Mouse (Mus musculus) layer of hippocampus, postnatal 14 days (tissue): ENCODE results near the gene Cstf3. TPM values are rescaled to one million over a fixed set of nuclear protein-coding genes. Genes with fewer than 3 reads are reported as not detected.
"Not testable (repeated sequence)": the region's sequence is repeated elsewhere in the genome, so short reads cannot be mapped to it uniquely, and the experiment has no call there.

Experiments
- DNase-seq, 2 experiments: peaks; one replicate each; pipeline ENCODE4 v3.0.0; 2021 to 2022; ENCODE audit warnings: low spot score in 2 of 2, mixed read lengths in 1 of 2
- long read RNA-seq, 2 experiments: library from polyadenylated mRNA; stranded (forward); transcript quantifications; one replicate each; pipeline ENCODE4 v2.0.0; 2021
- total RNA-seq, 2 experiments: library from RNA; stranded (reverse); gene quantifications; 2 replicates each; pipeline ENCODE4 v1.2.3; 2021

The Cstf3 gene
- 10 to 100 TPM; 39.6 to 42.0 TPM for total RNA-seq
- long read RNA-seq, experiment 1, transcript Cstf3-201 (21 exons, 2,817 nt): major isoform, 20 of 38 reads
- long read RNA-seq, experiment 1, transcript Cstf3-202 (3 exons, 2,589 nt): minor isoform, 8 of 38 reads
- long read RNA-seq, experiment 1, partial matches to known transcripts: 1 of 38 reads
- long read RNA-seq, experiment 1, other reads (novel, unspliced or antisense): 5 of 38 reads
- long read RNA-seq, experiment 2, transcript Cstf3-202 (3 exons, 2,589 nt): minor isoform, 15 of 54 reads
- long read RNA-seq, experiment 2, transcript Cstf3-206 (2 exons, 644 nt): minor isoform, 9 of 54 reads
- long read RNA-seq, experiment 2, transcript Cstf3-201 (21 exons, 2,817 nt): major isoform, 24 of 54 reads
- long read RNA-seq, experiment 2, partial matches to known transcripts: 3 of 54 reads
- long read RNA-seq, experiment 2, other reads (novel, unspliced or antisense): 3 of 54 reads

DNA sequence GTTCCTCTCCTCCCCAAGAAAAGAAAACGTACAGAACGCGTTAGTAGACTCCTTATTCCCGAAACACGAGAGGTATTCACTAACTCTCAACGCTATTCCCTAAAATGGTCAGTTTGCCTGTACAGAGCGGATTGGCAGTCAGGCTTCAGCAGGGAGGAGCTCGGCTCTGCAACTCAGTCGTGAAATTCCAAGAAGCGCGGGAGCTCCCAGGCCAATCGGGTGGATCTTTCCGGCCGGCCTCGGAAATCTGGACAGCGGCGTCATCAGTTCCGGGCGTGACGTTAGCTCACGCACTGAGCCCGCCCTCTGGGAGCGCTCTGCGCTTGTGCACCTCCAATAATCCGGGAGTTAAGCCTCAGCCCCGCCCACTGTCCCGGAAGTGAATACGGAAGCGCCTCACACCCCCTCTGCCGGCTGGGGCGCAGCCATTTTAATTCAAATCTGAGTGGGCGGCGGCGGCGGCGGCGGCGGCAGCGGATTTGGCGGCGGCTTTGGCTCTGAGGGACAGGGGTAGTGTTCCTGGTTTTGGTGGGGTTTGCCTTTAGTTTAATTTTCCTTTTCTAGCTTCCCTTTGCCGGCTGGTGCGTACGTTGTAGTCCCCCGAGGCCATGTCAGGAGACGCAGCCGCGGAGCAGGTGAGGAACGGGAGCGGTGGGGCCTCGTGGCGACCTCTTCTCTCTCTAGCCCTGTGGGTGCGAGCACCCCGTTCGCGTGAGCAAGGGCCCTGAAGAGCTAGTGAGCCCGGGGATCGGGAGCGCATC lies at the start of gene Cstf3:
Cstf3 (plus strand) TSS at position 456 of the 761 bp plus-strand sequence.
- peak; percentile 99 for DNase-seq

DNA sequence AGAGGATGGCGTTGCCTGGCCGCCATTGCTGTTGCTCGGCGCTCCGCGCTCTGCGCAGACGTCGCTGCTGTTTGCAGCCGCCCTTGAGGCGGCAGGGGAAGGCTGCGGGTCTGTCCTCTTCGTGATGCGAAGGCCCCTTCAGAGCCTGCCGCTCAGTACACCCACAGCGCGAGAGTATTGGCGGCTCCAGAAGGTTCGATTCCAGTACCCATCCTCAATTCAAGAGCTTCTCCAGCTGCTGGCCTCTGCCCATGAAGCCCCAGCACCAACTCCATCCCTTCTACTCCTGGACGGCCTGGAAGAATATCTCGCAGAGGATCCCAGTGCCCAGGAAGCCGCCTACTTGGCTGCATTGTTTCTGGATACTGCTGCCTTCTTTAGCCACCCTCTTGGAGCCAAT lies 33.6 kb upstream of the Cstf3 start:
- not testable (repeated sequence) for DNase-seq

- no peak for DNase-seq
These were observed 32.6 kb upstream of the Cstf3 start for GRCm38 (mm10) chr2:104557722-104558121.

DNA sequence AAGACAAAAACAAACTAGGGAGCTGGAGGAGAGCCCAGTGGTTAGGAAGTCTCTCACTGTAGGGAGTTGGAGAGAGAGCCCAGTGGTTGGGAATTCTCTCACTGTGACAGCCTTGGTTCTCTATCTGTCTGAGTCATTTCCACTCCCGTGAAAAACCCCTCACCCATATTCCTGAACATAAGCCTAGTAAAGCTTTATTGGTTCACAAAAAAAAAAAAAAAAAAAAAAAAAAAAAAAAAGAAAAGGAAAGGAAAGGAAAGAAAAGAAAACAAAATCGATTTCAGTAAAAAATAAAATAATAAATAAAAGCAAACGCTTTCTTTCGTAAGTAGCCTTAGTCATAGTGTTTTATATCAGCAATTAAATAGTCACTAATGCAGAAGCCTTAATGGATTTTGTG lies 32.0 kb upstream of the Cstf3 start:
- DNase-seq: no peak

- DNase-seq: no peak
These were observed 31.4 kb upstream of the Cstf3 start for GRCm38 (mm10) chr2:104558938-104559337.

DNA sequence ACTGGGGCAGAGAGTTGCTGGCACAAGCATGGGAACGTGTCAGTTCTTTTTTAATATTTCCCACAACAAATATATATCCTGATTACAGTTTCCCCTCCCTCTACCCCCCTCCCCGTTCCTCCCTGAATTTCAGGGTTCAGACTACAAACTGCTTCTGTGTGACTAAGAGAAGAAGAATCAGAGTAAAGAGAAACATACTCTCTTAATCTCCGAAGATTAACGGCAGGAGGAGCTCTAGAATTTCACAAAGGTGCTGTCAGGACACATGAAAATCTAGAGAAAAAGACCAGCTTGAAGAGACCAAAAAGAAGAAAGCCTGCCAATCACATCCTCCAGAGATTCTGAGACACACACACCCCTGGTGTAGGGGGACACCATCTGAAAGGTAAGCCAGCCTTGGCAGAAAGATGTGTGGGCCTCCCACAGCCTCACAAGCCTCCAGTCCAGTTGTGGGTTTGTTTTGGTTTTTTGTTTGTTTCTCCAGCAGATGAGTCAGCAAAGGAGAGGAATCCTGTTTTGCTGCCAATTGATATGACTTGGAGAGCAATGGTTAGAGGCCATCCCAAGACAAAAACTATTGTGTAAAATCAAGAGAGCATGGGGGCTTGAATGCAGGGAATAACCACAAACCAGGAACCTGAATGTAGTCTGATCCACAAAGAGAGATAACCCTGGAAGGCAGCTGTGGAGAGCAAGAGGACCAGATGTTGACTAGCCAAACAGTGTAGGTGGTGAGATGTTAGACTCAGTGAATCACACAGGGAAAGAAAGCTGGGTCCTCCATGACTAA lies 30.5 kb upstream of the Cstf3 start:
- DNase-seq: no peak

GRCm38 (mm10) chr2:104561386-104561785 lies 28.9 kb upstream of the Cstf3 start:
- no peak for DNase-seq

GRCm38 (mm10) chr2:104561986-104562532 lies 28.3 kb upstream of the Cstf3 start:
- no peak for DNase-seq

DNA sequence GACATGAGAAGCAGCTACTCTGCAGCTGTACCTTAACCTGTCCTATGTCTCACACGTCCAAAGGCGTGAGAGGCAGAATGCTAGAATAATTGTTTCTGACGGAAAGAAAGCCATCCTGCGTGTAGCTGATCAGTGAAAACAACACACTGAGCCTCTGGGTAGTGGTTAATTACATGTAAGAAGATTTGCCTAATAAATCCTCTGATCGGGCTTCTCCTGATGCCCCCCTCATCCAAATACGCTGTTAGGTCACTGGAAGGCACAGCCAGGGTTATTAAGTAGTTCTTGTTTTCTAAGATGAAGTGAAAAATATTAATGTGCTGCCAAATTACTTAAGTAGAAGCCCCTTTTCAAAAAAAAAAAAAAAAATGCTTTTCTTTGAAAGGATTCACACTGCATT lies 18.3 kb upstream of the Cstf3 start:
- DNase-seq: no peak

DNA sequence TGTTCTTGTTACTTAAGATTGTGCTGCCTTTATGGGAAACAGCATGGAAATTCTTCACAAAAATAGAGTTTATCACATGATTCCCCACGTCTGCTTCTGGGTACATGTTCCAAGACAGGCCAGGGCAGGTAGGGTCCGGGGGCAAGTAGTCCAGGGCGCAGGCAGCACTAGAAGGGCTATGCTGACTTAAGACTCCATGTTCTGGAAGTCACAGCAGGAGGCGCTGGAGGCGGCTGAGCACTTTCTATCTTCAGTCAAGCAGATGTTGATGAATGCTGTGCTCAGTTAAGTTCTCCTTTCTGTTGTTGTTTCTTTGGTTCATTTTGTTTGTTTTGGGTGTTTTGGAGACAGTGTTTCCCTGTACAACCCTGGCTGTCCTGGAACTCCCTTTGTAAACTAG lies 14.1 kb upstream of the Cstf3 start:
- no peak for DNase-seq

- DNase-seq: no peak
These were observed 12.3 kb upstream of the Cstf3 start for GRCm38 (mm10) chr2:104578021-104578420.

DNA sequence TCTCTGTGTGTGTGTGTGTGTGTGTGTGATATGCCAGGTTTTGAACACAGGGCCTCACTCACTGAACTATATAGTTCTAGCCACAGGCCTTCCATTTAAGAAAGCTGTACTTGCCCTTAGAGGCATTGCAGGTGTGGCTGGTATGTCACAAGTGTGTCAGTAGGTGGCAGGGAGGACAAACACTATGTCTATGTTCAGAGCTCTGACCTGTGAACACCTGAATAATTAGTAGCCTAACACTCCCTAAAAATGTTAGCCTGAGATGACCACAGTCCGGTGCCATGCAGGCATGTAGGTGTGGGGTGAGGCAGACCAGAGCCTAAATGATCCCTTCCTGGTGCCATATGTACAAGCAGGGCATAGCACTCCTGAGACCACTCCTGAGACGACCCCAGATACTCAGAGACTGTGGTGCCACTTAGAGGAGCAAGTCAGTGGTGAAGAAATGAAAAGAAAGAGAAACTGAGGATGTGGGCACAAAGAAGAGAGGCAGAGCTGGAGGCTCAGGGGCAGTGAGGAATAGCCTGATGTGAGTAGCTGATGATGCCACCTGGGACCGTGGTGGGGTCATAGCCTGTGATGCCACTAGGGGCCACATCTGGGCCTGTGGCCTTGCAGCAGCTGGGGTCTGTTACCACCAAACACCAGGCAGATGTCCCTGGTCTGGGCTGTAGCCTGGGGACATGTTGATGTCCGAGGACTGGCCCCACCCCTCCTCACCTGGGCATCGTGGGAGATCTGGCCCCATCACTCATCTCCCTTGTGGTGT lies 11.3 kb upstream of the Cstf3 start:
- no peak for DNase-seq

GRCm38 (mm10) chr2:104579784-104580446 lies 10.4 kb upstream of the Cstf3 start:
- no peak for DNase-seq

- no peak for DNase-seq
These were observed 8.9 kb upstream of the Cstf3 start for GRCm38 (mm10) chr2:104581281-104581879.

- DNase-seq: no peak
These were observed 7.3 kb upstream of the Cstf3 start for GRCm38 (mm10) chr2:104583032-104583431.

DNA sequence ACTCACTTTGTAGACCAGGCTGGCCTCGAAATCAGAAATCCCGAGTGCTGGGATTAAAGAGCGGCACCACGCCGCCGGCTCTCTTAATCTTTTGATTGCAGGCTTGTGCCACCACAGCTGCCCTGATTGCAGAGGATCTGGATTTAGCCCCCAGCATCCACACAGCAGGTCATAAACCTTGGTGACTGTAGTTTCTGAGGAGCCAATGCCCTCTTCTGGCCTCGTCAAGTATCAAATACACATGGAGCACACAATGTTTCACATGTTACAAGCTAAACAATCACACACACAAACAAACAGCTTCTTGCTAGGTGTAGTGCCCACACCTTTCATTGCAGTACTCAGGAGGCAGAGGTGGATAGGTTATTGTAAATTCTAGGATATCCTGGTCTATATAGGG lies 6.1 kb upstream of the Cstf3 start:
- no peak for DNase-seq

DNA sequence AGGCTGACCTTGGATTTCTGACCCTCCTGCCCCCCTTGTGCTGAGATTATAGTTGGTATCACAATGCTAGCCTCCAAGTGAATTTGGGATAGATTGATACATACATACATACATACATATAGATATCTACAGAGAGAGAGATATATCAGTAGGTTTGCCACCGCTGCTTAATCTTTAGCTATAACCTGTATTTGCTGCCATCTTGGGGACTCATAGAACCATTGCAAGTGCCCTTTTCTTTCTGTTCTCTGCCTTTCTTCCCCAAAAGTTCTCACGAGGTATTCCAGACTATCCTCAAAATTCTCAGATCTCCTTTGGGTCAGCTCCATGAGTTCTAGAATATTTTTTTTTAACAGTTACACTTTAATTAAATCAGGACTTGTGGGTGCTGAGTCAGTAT lies 4.7 kb upstream of the Cstf3 start:
- DNase-seq: no peak

DNA sequence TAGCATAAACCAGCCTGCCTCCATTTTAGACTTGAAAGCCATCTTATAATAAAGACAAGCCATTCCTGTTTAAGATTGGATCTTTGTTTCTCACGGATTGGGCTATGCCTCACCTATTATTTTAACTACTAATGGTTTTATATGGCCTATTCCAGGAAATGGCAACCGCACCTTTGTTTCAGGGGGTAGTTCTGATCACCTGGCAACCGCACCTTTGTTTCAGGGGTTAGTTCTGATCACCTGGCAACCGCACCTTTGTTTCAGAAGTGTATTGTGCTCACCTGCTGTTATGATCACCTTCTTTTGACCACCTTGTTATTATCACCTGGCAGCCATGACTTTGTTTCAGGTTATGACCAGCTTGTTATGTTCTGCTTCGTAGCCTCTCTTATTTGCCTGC lies 1.8 kb upstream of the Cstf3 start:
- no peak for DNase-seq

GRCm38 (mm10) chr2:104590829-104591117 lies 450 bp downstream of the Cstf3 start:
- no peak for DNase-seq

DNA sequence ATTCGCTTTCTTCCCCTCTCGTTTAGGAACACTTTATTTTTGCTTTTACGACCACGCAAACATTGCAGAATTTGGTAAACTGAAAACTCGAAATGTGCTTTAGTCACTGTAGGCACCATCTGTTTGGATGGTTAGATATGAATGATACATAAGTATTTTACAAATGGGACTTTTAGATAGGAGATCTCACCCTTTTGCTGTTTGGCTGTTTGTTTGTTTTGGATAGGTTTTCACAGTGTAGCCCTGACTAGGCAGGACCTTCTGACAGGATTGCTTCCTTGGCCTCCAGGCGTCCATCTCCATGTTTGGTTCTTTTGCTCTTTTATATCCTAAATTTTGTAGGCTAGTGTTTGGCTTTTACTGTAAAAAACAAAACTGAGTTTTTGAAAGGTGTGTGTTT lies 818 bp downstream of the Cstf3 start:
- no peak for DNase-seq
